Mouse (Mus musculus) intestine, embryonic 15.5 days (tissue): ENCODE results near the gene Srek1ip1. TPM values are rescaled to one million over a fixed set of nuclear protein-coding genes. Genes with fewer than 3 reads are reported as not detected.

Experiments
- ATAC-seq: fragments of 200-750 bp; cut with Nextera tagmentation; 2 replicates; pipeline ENCODE4 v1.8.0; 2017; ENCODE audit warnings: moderate TSS enrichment, moderate library complexity
- H3K27ac ChIP-seq: fragments of 300-500 bp; sonication (generic); 2 replicates; pipeline ENCODE4 v1.5.1; 2015; ENCODE audit warnings: mild to moderate bottlenecking, inconsistent platforms
- H3K27me3 ChIP-seq: fragments of 300-500 bp; sonication (generic); replicated peaks from 2 replicates; pipeline ENCODE4 v1.6.1; 2015; ENCODE audit warnings: inconsistent platforms
- H3K36me3 ChIP-seq: fragments of 300-500 bp; sonication (generic); 2 replicates; pipeline ENCODE4 v1.6.1; 2015; ENCODE audit warnings: inconsistent platforms
- H3K4me1 ChIP-seq: fragments of 300-500 bp; sonication (generic); replicated peaks from 2 replicates; pipeline ENCODE4 v1.6.1; 2015; ENCODE audit warnings: inconsistent platforms
- H3K4me2 ChIP-seq: fragments of 300-500 bp; sonication (generic); replicated peaks from 2 replicates; pipeline ENCODE4 v1.6.1; 2015; ENCODE audit warnings: mild to moderate bottlenecking, inconsistent platforms
- H3K4me3 ChIP-seq: fragments of 300-500 bp; sonication (generic); replicated peaks from 2 replicates; pipeline ENCODE4 v1.5.1; 2015; ENCODE audit warnings: inconsistent platforms
- H3K9ac ChIP-seq: fragments of 300-500 bp; sonication (generic); 2 replicates; pipeline ENCODE4 v1.6.1; 2015; ENCODE audit warnings: inconsistent platforms
- H3K9me3 ChIP-seq: fragments of 300-500 bp; sonication (generic); 2 replicates; pipeline ENCODE4 v1.6.1; 2016; ENCODE audit warnings: inconsistent platforms
- WGBS: fragments of 180-500 bp; shearing (Covaris S2); methylation state at CpG from one replicate; pipeline ENCODE4 v1.1.7; 2015; 5-methylcytosine and 5-hydroxymethylcytosine counted together
- polyA plus RNA-seq: library from polyadenylated mRNA; unstranded; fragments of >200 nt; fragmentation: Nextera tagmentation; extraction: Ambion mirVana; gene quantifications from 2 replicates; pipeline ENCODE4 v1.2.1, GENCODE M21; 2015

Srek1ip1 gene
- polyA plus RNA-seq, 1 experiment from 2014 or later = 23.8 TPM

GRCm38 (mm10) chr13:104816270-104816634, 24.0 kb downstream of the Srek1ip1 start:
- Histone ChIP-seq H3K27me3 (no peaks in the 10 kb centered on the region), H3K4me3 (peak overlapping the region; percentile 70), H3K9me3 (no peaks in the 10 kb centered on the region), H3K36me3 (no peaks in the 10 kb centered on the region), H3K4me2 (peak overlapping the region; percentile 70), H3K4me1 (peaks cover 5% of the 10 kb centered on the region; the same call in 1 of the 2 replicates), H3K9ac (peak overlapping the region; percentile 83), H3K27ac (peak overlapping the region; percentile 74)
- ATAC-seq = peak; percentile 18
- 6% methylated on average over 8 of the region's 8 CpGs for WGBS

- no peaks in the 10 kb centered on the region for H3K9me3 ChIP-seq
- peak within 1 kb of the TSS; percentile 83 for H3K9ac ChIP-seq
- peaks cover 5% of the 10 kb centered on the region; the same call in 1 of the 2 replicates for H3K4me1 ChIP-seq
- no peaks in the 10 kb centered on the region for H3K36me3 ChIP-seq
- peak; percentile 94 for ATAC-seq
- H3K27me3 ChIP-seq = no peaks in the 10 kb centered on the region
- under 1% methylated on average over 50 of the region's 50 CpGs for WGBS
- H3K27ac ChIP-seq = peak within 1 kb of the TSS; percentile 74
- peak within 1 kb of the TSS; percentile 70 for H3K4me2 ChIP-seq
- H3K4me3 ChIP-seq = peak within 1 kb of the TSS; percentile 70
Observed at GRCm38 (mm10) chr13:104816635-104817571, 24.6 kb downstream of the Srek1ip1 start, which contains the start of gene Cwc27. Gene Cwc27 (minus strand): TSS chr13:104817142.

- Histone ChIP-seq H3K27ac (peak overlapping the region; percentile 74; the same call in 1 of the 2 replicates), H3K9ac (peak overlapping the region; percentile 83), H3K4me3 (peak overlapping the region; percentile 70), H3K4me1 (peaks cover 5% of the 10 kb centered on the region; the same call in 1 of the 2 replicates), H3K4me2 (peak overlapping the region; percentile 70), H3K9me3 (no peaks in the 10 kb centered on the region), H3K27me3 (no peaks in the 10 kb centered on the region), H3K36me3 (no peaks in the 10 kb centered on the region)
- no peak for ATAC-seq
- 49% methylated on average over 12 of the region's 12 CpGs for WGBS
Observed at GRCm38 (mm10) chr13:104817696-104818095, 25.4 kb downstream of the Srek1ip1 start.

- Histone ChIP-seq H3K9ac (no peak overlapping the region), H3K4me2 (no peak overlapping the region), H3K9me3 (no peaks in the 10 kb centered on the region)
Observed at GRCm38 (mm10) chr13:104821192-104821591, 28.9 kb downstream of the Srek1ip1 start.

GRCm38 (mm10) chr13:104821908-104822307, 29.6 kb downstream of the Srek1ip1 start:
- ATAC-seq = no peak
- Histone ChIP-seq H3K4me1 (0 out of 2 replicates have a peak, but pooled peaks cover 5% of the 10 kb centered on the region), H3K27me3 (no peaks in the 10 kb centered on the region), H3K4me2 (no peak overlapping the region; the same call in 1 of the 2 replicates), H3K36me3 (0 out of 2 replicates have a peak, but pooled peaks cover under 1% of the 10 kb centered on the region), H3K9me3 (no peaks in the 10 kb centered on the region), H3K9ac (no peak overlapping the region), H3K4me3 (no peak overlapping the region), H3K27ac (no peak overlapping the region)
- WGBS = 96% methylated on average over 1 of the region's 1 CpGs

More at GRCm38 (mm10) chr13:104821192-104821591, 28.9 kb downstream of the Srek1ip1 start:
- no peak overlapping the region for H3K27ac ChIP-seq
- H3K27me3 ChIP-seq = no peaks in the 10 kb centered on the region
- no peak for ATAC-seq
- H3K4me3 ChIP-seq = no peak overlapping the region
- no peaks in the 10 kb centered on the region for H3K36me3 ChIP-seq
- 0 out of 2 replicates have a peak, but pooled peaks cover 5% of the 10 kb centered on the region for H3K4me1 ChIP-seq

- H3K4me1 ChIP-seq = 0 out of 2 replicates have a peak, but pooled peaks cover 5% of the 10 kb centered on the region
- no peak overlapping the region; the same call in 1 of the 2 replicates for H3K4me2 ChIP-seq
- no peak overlapping the region for H3K9ac ChIP-seq
- ATAC-seq = peak; percentile 64
- no peaks in the 10 kb centered on the region for H3K27me3 ChIP-seq
- WGBS = 22% methylated on average over 8 of the region's 8 CpGs
- H3K9me3 ChIP-seq = no peaks in the 10 kb centered on the region
- H3K36me3 ChIP-seq = 0 out of 2 replicates have a peak, but pooled peaks cover 4% of the 10 kb centered on the region
- H3K4me3 ChIP-seq = no peak overlapping the region
- no peak overlapping the region for H3K27ac ChIP-seq
Observed at GRCm38 (mm10) chr13:104822411-104822838, 30.1 kb downstream of the Srek1ip1 start.

GRCm38 (mm10) chr13:104825470-104825869, 33.2 kb downstream of the Srek1ip1 start:
- WGBS = 86% methylated on average over 2 of the region's 2 CpGs
- peaks cover 18% of the 10 kb centered on the region for H3K36me3 ChIP-seq
- H3K4me3 ChIP-seq = no peak overlapping the region

GRCm38 (mm10) chr13:104832811-104833210, 40.5 kb downstream of the Srek1ip1 start:
- Histone ChIP-seq H3K4me3 (no peak overlapping the region), H3K9ac (no peak overlapping the region), H3K27me3 (no peaks in the 10 kb centered on the region), H3K9me3 (no peaks in the 10 kb centered on the region), H3K36me3 (peaks cover 17% of the 10 kb centered on the region), H3K4me1 (no peaks in the 10 kb centered on the region), H3K4me2 (no peak overlapping the region), H3K27ac (no peak overlapping the region)
- WGBS = 95% methylated on average over 13 of the region's 13 CpGs
- ATAC-seq = no peak

More at GRCm38 (mm10) chr13:104825470-104825869, 33.2 kb downstream of the Srek1ip1 start:
- no peak overlapping the region for H3K4me2 ChIP-seq
- H3K9ac ChIP-seq = no peak overlapping the region
- H3K9me3 ChIP-seq = no peaks in the 10 kb centered on the region
- no peak overlapping the region for H3K27ac ChIP-seq
- no peaks in the 10 kb centered on the region for H3K27me3 ChIP-seq
- no peak for ATAC-seq
- no peaks in the 10 kb centered on the region for H3K4me1 ChIP-seq

- Histone ChIP-seq H3K4me1 (no peaks in the 10 kb centered on the region), H3K4me3 (no peak overlapping the region), H3K27me3 (no peaks in the 10 kb centered on the region), H3K9ac (no peak overlapping the region), H3K4me2 (no peak overlapping the region), H3K36me3 (peaks cover 10% of the 10 kb centered on the region), H3K27ac (no peak overlapping the region), H3K9me3 (no peaks in the 10 kb centered on the region)
- no peak for ATAC-seq
- WGBS = 68% methylated on average over 7 of the region's 7 CpGs
Observed at GRCm38 (mm10) chr13:104837628-104838027, 45.3 kb downstream of the Srek1ip1 start.

GRCm38 (mm10) chr13:104841937-104842336, 49.7 kb downstream of the Srek1ip1 start:
- Histone ChIP-seq H3K27ac (no peak overlapping the region), H3K4me3 (no peak overlapping the region), H3K27me3 (no peaks in the 10 kb centered on the region), H3K9ac (no peak overlapping the region), H3K4me1 (no peaks in the 10 kb centered on the region), H3K9me3 (no peaks in the 10 kb centered on the region), H3K4me2 (no peak overlapping the region), H3K36me3 (peaks cover 5% of the 10 kb centered on the region; the same call in 1 of the 2 replicates)
- 63% methylated on average over 4 of the region's 4 CpGs for WGBS
- no peak for ATAC-seq

- Histone ChIP-seq H3K9me3 (no peaks in the 10 kb centered on the region), H3K4me1 (no peaks in the 10 kb centered on the region), H3K9ac (no peak overlapping the region), H3K27ac (no peak overlapping the region), H3K27me3 (no peaks in the 10 kb centered on the region), H3K4me2 (no peak overlapping the region), H3K36me3 (0 out of 2 replicates have a peak, but pooled peaks cover 4% of the 10 kb centered on the region), H3K4me3 (no peak overlapping the region)
- no peak for ATAC-seq
- WGBS = 87% methylated on average over 12 of the region's 13 CpGs
Observed at GRCm38 (mm10) chr13:104843295-104844089, 51.2 kb downstream of the Srek1ip1 start.

- no peak overlapping the region for H3K9ac ChIP-seq
- WGBS = 86% methylated on average over 2 of the region's 2 CpGs
- no peak overlapping the region for H3K4me3 ChIP-seq
- H3K36me3 ChIP-seq = no peaks in the 10 kb centered on the region
- no peak overlapping the region for H3K27ac ChIP-seq
- no peaks in the 10 kb centered on the region for H3K27me3 ChIP-seq
- no peak for ATAC-seq
- no peak overlapping the region for H3K4me2 ChIP-seq
- H3K9me3 ChIP-seq = no peaks in the 10 kb centered on the region
- H3K4me1 ChIP-seq = no peaks in the 10 kb centered on the region
Observed at GRCm38 (mm10) chr13:104853645-104854044, 61.4 kb downstream of the Srek1ip1 start.
